8 mouse cellular contexts compared by ENCODE assay signal in the genomic region with DNA sequence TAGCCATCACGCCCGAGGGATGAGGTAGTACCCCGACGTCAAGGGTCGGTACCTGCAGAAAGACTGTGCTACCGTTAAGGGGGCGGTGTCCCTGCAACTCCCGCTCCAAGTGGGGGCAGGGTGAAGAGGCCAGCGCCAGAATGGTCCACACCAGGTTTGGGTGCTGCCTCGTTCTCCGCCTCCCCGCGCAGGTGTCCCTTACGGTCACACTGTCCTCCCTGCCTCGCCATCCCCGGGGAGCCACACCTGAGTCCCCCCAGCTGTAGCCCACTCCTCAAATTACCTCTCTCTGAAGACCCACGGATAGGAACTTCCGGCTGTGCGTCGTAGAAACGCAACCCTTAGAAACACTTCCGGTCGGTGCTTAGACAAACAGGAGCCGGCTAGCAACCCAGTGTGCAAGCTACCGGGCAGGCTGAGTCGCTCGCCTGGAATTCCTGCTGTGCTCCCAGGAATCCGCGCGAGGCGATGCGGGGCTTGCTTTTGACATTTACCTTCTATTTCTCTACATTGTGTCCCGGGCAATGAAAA. TPM values are rescaled to one million over a fixed set of nuclear protein-coding genes. Genes with fewer than 3 reads are reported as not detected.
DNase-seq lines count a peak whose midpoint lies in the region; ATAC-seq lines count a peak whose summit lies in the region.

Gene Dmap1, minus strand, starts transcription at position 343 of the 531 bp plus-strand sequence.

- under 1% methylated on average over 32 of the region's 33 CpGs for WGBS in embryonic facial prominence, embryonic 14.5 days
- WGBS in limb, embryonic 15.5 days: under 1% methylated on average over 33 of the region's 33 CpGs

- peak within 1 kb of the TSS; percentile 92 for H3K4me3 ChIP-seq in embryonic facial prominence, embryonic 14.5 days (ENCODE audit: low read depth, low read length)
- peak within 1 kb of the TSS; percentile 86 for H3K4me3 ChIP-seq in limb, embryonic 15.5 days

- no peaks in the 10 kb centered on the region for H3K4me1 ChIP-seq in embryonic facial prominence, embryonic 14.5 days (ENCODE audit: control insufficient read depth, insufficient read depth, low read length)
- peaks cover 14% of the 10 kb centered on the region for H3K4me1 ChIP-seq in limb, embryonic 15.5 days

- H3K9me3 ChIP-seq in embryonic facial prominence, embryonic 14.5 days (ENCODE audit: control insufficient read depth, low read length): no peaks in the 10 kb centered on the region
- no peaks in the 10 kb centered on the region for H3K9me3 ChIP-seq in limb, embryonic 15.5 days

- ATAC-seq in embryonic facial prominence, embryonic 14.5 days (ENCODE audit: low read depth): peak; percentile 94
- peak; percentile 80 for ATAC-seq in limb, embryonic 15.5 days (ENCODE audit: insufficient number of reproducible peaks, low FRiP score, low TSS enrichment, low read depth)

- peaks cover 34% of the 10 kb centered on the region for H3K36me3 ChIP-seq in embryonic facial prominence, embryonic 14.5 days (ENCODE audit: control insufficient read depth, insufficient read depth, low read length)
- H3K36me3 ChIP-seq in limb, embryonic 15.5 days: peaks cover 42% of the 10 kb centered on the region

- DNase-seq in 416B (ENCODE audit: low read depth): peak; percentile 89
- DNase-seq in adrenal gland, postnatal 4 days (ENCODE audit: low spot score in 2 of 2): peak; percentile 48 to 70
- DNase-seq in embryonic facial prominence, embryonic 14.5 days (ENCODE audit: low spot score): peak; percentile 94
- DNase-seq in heart, adult 8-10 months (ENCODE audit: low spot score): peak; percentile 76
- peak; percentile 89 for DNase-seq in kidney, adult 9 months
- peak; percentile 23 to 58 for DNase-seq in monocyte, adult 2 months (ENCODE audit: low read depth in 1 of 2, low spot score in 2 of 2)
- DNase-seq in spleen, postnatal 36 days (ENCODE audit: low spot score in 2 of 2): peak; percentile 63 to 70

- peak within 1 kb of the TSS; percentile 90 for H3K9ac ChIP-seq in embryonic facial prominence, embryonic 14.5 days (ENCODE audit: low read depth, low read length)
- peak within 1 kb of the TSS; percentile 80 for H3K9ac ChIP-seq in limb, embryonic 15.5 days

- H3K4me2 ChIP-seq in embryonic facial prominence, embryonic 14.5 days (ENCODE audit: low read depth, low read length): peak within 1 kb of the TSS; percentile 93
- peak within 1 kb of the TSS; percentile 88 for H3K4me2 ChIP-seq in limb, embryonic 15.5 days

- H3K27me3 ChIP-seq in embryonic facial prominence, embryonic 14.5 days (replicated peaks; ENCODE audit: control insufficient read depth, insufficient read depth, low read length): no peaks in the 10 kb centered on the region
- H3K27me3 ChIP-seq in limb, embryonic 15.5 days: no peaks in the 10 kb centered on the region

- 0 out of 2 replicates have a peak within 1 kb of the TSS, but pooled peaks have one; percentile 11 for H3K27ac ChIP-seq in embryonic facial prominence, embryonic 14.5 days (replicated peaks; ENCODE audit: low read depth, low read length)
- peak within 1 kb of the TSS; percentile 38 for H3K27ac ChIP-seq in limb, embryonic 15.5 days

RNA-seq across cellular contexts. Expression of gene Dmap1, which starts in this region (rescaled TPM):
- 10 to 100 TPM; 49.0 to 49.2 TPM for total RNA-seq in adrenal gland, postnatal 4 days (2021)
- polyA plus RNA-seq in embryonic facial prominence, embryonic 14.5 days (2014; fragmentation: Nextera tagmentation; extraction: Ambion mirVana): 56.2 and 66.1 TPM in 2 replicates
- total RNA-seq in heart, adult 8-10 months (2022): 10 to 100 TPM; 15.9 to 23.7 (median 20.9) TPM
- polyA plus RNA-seq in limb, embryonic 15.5 days (2015; fragmentation: Nextera tagmentation; extraction: Ambion mirVana): 51.8 and 58.0 TPM in 2 replicates

Comparison
In these comparisons a context has a peak if more than half of its experiments do, and no peak if none do; other contexts are left out.
1. Peak in every context shown above with its lines: DNase-seq, ATAC-seq, H3K4me3 ChIP-seq and H3K27ac ChIP-seq.
2. DNase-seq: peak in every context shown above with its lines; median percentile 94 in embryonic facial prominence, embryonic 14.5 days; 89 in 416B; 89 in kidney, adult 9 months; 76 in heart, adult 8-10 months; 66 in spleen, postnatal 36 days; 59 in adrenal gland, postnatal 4 days; 40 in monocyte, adult 2 months.